Mouse (Mus musculus) cerebellum, postnatal 14 days (tissue): Measurements from ENCODE around the gene Gm10320.

ENCODE experiments used
- DNase-seq, 2 experiments: peaks; one replicate each; pipeline ENCODE4 v3.0.0; 2021; ENCODE audit warnings: mixed read lengths in 2 of 2

Gene Gm10320

GRCm38 (mm10) chr13:98491909-98492308 lies at the start of gene Gm10320:
TSS of gene Gm10320 (minus strand) at chr13:98492001.
- no peak for DNase-seq

- DNase-seq = no peak
These were observed 49.8 kb upstream of the Gm10320 start for GRCm38 (mm10) chr13:98541601-98542000.

GRCm38 (mm10) chr13:98540206-98540605 lies 48.4 kb upstream of the Gm10320 start:
- no peak for DNase-seq

- DNase-seq = no peak
These were observed 47.5 kb upstream of the Gm10320 start for GRCm38 (mm10) chr13:98539311-98539710.

GRCm38 (mm10) chr13:98538587-98538986 lies 46.8 kb upstream of the Gm10320 start:
- DNase-seq = peak; percentile 34 to 53

GRCm38 (mm10) chr13:98534913-98535262 lies 43.1 kb upstream of the Gm10320 start:
- DNase-seq = no peak

GRCm38 (mm10) chr13:98534190-98534912 lies 42.5 kb upstream of the Gm10320 start:
- DNase-seq = peak; percentile 55 to 56

- peak; percentile 26 to 29 for DNase-seq
These were observed 41.6 kb upstream of the Gm10320 start for GRCm38 (mm10) chr13:98533415-98533814.

- no peak for DNase-seq
These were observed 41.0 kb upstream of the Gm10320 start for GRCm38 (mm10) chr13:98532699-98533375.

GRCm38 (mm10) chr13:98531976-98532375 lies 40.2 kb upstream of the Gm10320 start:
- DNase-seq = no peak

- no peak for DNase-seq
These were observed 39.5 kb upstream of the Gm10320 start for GRCm38 (mm10) chr13:98531306-98531705.

- no peak for DNase-seq
These were observed 32.0 kb upstream of the Gm10320 start for GRCm38 (mm10) chr13:98523719-98524316.

GRCm38 (mm10) chr13:98518341-98518740 lies 26.5 kb upstream of the Gm10320 start:
- DNase-seq = no peak

- no peak for DNase-seq
These were observed 25.9 kb upstream of the Gm10320 start for GRCm38 (mm10) chr13:98517666-98518065.

GRCm38 (mm10) chr13:98516985-98517384 lies 25.2 kb upstream of the Gm10320 start:
- no peak for DNase-seq

- DNase-seq = no peak
These were observed 20.3 kb upstream of the Gm10320 start for GRCm38 (mm10) chr13:98512066-98512465.

- DNase-seq = no peak
These were observed 15.9 kb upstream of the Gm10320 start for GRCm38 (mm10) chr13:98507656-98508055.

- no peak for DNase-seq
These were observed 14.7 kb upstream of the Gm10320 start for GRCm38 (mm10) chr13:98506496-98506895.

- DNase-seq = no peak
These were observed 14.2 kb upstream of the Gm10320 start for GRCm38 (mm10) chr13:98505989-98506388.

- no peak for DNase-seq
These were observed 13.7 kb upstream of the Gm10320 start for GRCm38 (mm10) chr13:98505489-98505857.

GRCm38 (mm10) chr13:98504661-98505488 lies 13.1 kb upstream of the Gm10320 start:
- DNase-seq = peak in 1 of 2 experiments; percentile 20

- DNase-seq = peak in 1 of 2 experiments; percentile 18
These were observed 12.4 kb upstream of the Gm10320 start for GRCm38 (mm10) chr13:98504181-98504660.

GRCm38 (mm10) chr13:98503601-98504000 lies 11.8 kb upstream of the Gm10320 start:
- DNase-seq = peak in 1 of 2 experiments; percentile 24
